23 mouse cellular contexts compared by ENCODE assay signal in the genomic region with DNA sequence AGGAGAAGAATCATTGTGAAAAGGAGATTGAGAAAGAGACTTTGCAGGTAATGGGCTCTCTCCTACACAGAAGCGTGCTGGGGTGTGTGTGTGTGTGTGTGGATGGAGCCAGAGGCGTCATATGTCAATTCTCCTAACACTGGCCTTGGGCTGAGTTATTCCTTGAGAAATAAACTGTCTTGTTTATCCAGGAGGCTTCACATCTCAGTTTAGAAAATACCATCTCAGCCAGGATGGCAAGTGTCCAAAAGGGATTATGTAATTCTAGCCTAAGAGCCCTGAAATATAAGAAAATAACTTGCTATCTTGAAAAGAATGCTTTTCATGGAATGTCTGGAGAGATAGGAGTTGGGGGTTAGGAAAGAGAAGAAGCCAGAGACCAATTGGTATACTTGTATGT.
DNase-seq lines count a peak whose midpoint lies in the region; ATAC-seq lines count a peak whose summit lies in the region.
"Had no signal": no experiment of that assay in that cellular context is flagged by ENCODE, and none has a peak within 500 bp of the region (broad histone marks: within the 10 kb centered on the region; RNA-seq: fewer than 3 reads in every experiment).

No protein-coding gene starts in this region.

- 77% methylated on average over 2 of the region's 2 CpGs for WGBS in kidney, embryonic 16.5 days
- 91% methylated on average over 2 of the region's 2 CpGs for WGBS in midbrain, embryonic 10.5 days

- H3K27ac ChIP-seq in kidney, embryonic 16.5 days (ENCODE audit: low read length) = no peak overlapping the region
- no peak overlapping the region for H3K27ac ChIP-seq in midbrain, embryonic 10.5 days (replicated peaks)
- H3K27ac ChIP-seq: forebrain, embryonic 13.5 days; heart, embryonic 15.5 days; hindbrain, postnatal 0 days; kidney, postnatal 0 days; liver, embryonic 12.5 days; macrophage had no signal

- no peak overlapping the region for H3K4me2 ChIP-seq in kidney, embryonic 16.5 days (replicated peaks; ENCODE audit: low read depth, low read length)
- H3K4me2 ChIP-seq: forebrain, embryonic 13.5 days; heart, embryonic 15.5 days; liver, embryonic 12.5 days; midbrain, embryonic 11.5 days had no signal

- no peaks in the 10 kb centered on the region for H3K9me3 ChIP-seq in kidney, embryonic 16.5 days (ENCODE audit: low read length)
- H3K9me3 ChIP-seq in midbrain, embryonic 10.5 days (replicated peaks) = no peaks in the 10 kb centered on the region
- H3K9me3 ChIP-seq: forebrain, embryonic 13.5 days; heart, embryonic 15.5 days; liver, embryonic 12.5 days had no signal

- no peaks in the 10 kb centered on the region for H3K4me1 ChIP-seq in kidney, embryonic 16.5 days (ENCODE audit: insufficient read depth, low read length)
- 0 out of 2 replicates have a peak, but pooled peaks cover 8% of the 10 kb centered on the region for H3K4me1 ChIP-seq in midbrain, embryonic 10.5 days
- H3K4me1 ChIP-seq: forebrain, embryonic 13.5 days; heart, embryonic 15.5 days; liver, embryonic 12.5 days had no signal

- H3K36me3 ChIP-seq in kidney, embryonic 16.5 days (ENCODE audit: insufficient read depth, low read length) = no peaks in the 10 kb centered on the region
- no peaks in the 10 kb centered on the region for H3K36me3 ChIP-seq in midbrain, embryonic 10.5 days
- H3K36me3 ChIP-seq: heart, embryonic 15.5 days; liver, embryonic 12.5 days had no signal

- H3K9ac ChIP-seq in kidney, embryonic 16.5 days (replicated peaks; ENCODE audit: low read length) = no peak overlapping the region
- H3K9ac ChIP-seq: forebrain, embryonic 13.5 days; heart, embryonic 15.5 days; liver, embryonic 12.5 days had no signal

- DNase-seq in cerebellum, adult 18-20 months = peak; percentile 37 to 43
- no peak for DNase-seq in cerebellum, adult 11 months
- DNase-seq in kidney, postnatal 14 days = peak; percentile 2
- peak; percentile 1 for DNase-seq in ovary, postnatal 14 days (ENCODE audit: low spot score)
- no peak for DNase-seq in ovary, postnatal 10 days (ENCODE audit: low spot score)
- DNase-seq in midbrain, embryonic 10.5 days (ENCODE audit: low spot score) = no peak
- DNase-seq in embryo, embryonic 10.5 days (ENCODE audit: low spot score) = no peak
- DNase-seq: adrenal gland, postnatal 25 days; gastrocnemius, postnatal 14 days; heart, postnatal 4 days; kidney, adult 11 months; thymus, postnatal 36 days had no signal

- no peaks in the 10 kb centered on the region for H3K27me3 ChIP-seq in kidney, embryonic 16.5 days (ENCODE audit: insufficient read depth, low read length)
- H3K27me3 ChIP-seq in midbrain, embryonic 10.5 days (ENCODE audit: low read depth, poor library complexity, severe bottlenecking) = no peaks in the 10 kb centered on the region
- H3K27me3 ChIP-seq: forebrain, embryonic 13.5 days; heart, embryonic 15.5 days; liver, embryonic 12.5 days had no signal

- ATAC-seq in kidney, embryonic 16.5 days (ENCODE audit: low FRiP score, low TSS enrichment) = no peak
- ATAC-seq: activated CD4-positive, CD25-positive, alpha-beta regulatory T cell, adult 4 months; CD4-positive, CD25-positive, alpha-beta regulatory T cell, adult 4 months; forebrain, embryonic 13.5 days; hindbrain, postnatal 0 days; liver, embryonic 12.5 days had no signal

- H3K4me3 ChIP-seq in kidney, embryonic 16.5 days (ENCODE audit: low read length) = no peak overlapping the region
- H3K4me3 ChIP-seq in midbrain, embryonic 10.5 days = no peak overlapping the region
- H3K4me3 ChIP-seq: erythroblast, embryonic 14.5 days; forebrain, embryonic 13.5 days; heart, embryonic 15.5 days; liver, embryonic 12.5 days had no signal

Comparison
In these comparisons a context has a peak if more than half of its experiments do, and no peak if none do; other contexts are left out.
1. DNase-seq: peak in cerebellum, adult 18-20 months (2 of 2), kidney, postnatal 14 days (single experiment) and ovary, postnatal 14 days (single experiment); none in cerebellum, adult 11 months (single experiment), ovary, postnatal 10 days (single experiment), midbrain, embryonic 10.5 days (single experiment) and embryo, embryonic 10.5 days (single experiment).